Comparison of ENCODE assay signal across 14 mouse cellular contexts in the genomic region with DNA sequence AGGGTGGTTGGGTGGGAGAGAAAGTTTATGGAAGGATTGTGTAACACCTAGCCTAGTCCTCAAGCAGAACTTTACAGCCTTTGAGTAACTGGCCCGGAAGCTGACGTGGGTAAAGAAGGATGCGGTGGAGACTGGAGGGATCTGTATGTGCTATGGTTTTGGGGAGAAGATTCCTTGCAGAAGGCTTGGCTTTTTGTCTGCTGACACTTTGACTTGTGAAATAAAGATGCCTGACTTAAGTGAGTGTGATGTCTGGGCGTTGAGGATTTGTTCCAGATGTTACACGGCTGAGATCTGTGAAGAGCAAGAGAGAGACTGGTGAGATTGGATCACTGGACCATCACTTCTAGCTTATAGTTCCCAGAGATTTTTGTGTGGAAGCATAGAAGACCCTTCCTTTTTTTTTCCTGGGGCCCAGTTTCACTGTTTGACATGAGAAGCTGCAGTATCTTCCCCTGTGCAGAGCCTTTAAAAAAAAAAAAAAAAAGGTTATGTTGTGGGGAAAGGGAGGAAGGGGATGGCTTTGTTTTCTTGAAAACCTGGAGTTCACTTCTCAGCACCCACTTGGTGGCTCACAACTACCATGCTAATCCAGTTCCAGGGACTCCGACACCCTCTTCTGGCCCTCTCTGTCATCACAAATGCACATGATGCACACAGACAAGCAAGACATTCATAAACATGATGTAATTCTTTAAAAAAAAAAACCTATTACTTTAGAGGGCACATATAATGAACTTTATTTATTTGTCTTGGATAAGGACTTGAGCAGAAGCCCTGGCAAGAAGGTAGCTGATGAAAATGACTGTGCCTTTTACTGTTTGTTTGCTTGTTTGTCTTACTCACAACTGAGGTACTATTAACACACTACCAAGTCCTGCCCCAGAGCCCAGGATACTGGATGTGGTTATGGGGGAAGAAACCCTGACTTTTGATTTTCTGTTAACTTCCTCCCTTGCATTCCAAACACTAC. TPM values are rescaled to one million over a fixed set of nuclear protein-coding genes. Genes with fewer than 3 reads are reported as not detected.
DNase-seq lines count a peak whose midpoint lies in the region; ATAC-seq and TF ChIP-seq lines count a peak whose summit lies in the region.
"Had no signal": no experiment of that assay in that cellular context is flagged by ENCODE, and none has a peak within 500 bp of the region (broad histone marks: within the 10 kb centered on the region; RNA-seq: fewer than 3 reads in every experiment).

No protein-coding gene starts in this region.

- H3K27ac ChIP-seq in spleen, adult 2 months (ENCODE audit: insufficient read depth, low read length), result peak overlapping the region; percentile 16; the same call in 1 of the 2 replicates
- H3K27ac ChIP-seq in limb, embryonic 13.5 days, result peak overlapping the region; percentile 33; the same call in 1 of the 2 replicates
- H3K27ac ChIP-seq in left cerebral cortex, adult 2 months, result no peak overlapping the region
- H3K27ac ChIP-seq: heart, embryonic 13.5 days had no signal

- intact Hi-C loops in left cerebral cortex, adult 2 months (cut with DNase I), result no loop called here

- no peak for TF ChIP-seq POLR2A in spleen, adult 2 months (IDR thresholded peaks at IDR 0.05; ENCODE audit: low read depth, low read length)
- TF ChIP-seq POLR2A in lung, adult 2 months (IDR thresholded peaks at IDR 0.05; ENCODE audit: borderline replicate concordance, extremely low read depth, low read depth, low read length), result no peak

- no peak overlapping the region for H3K4me3 ChIP-seq in spleen, adult 2 months (ENCODE audit: extremely low read depth, insufficient read depth, insufficient read length)
- no peak overlapping the region for H3K4me3 ChIP-seq in limb, embryonic 13.5 days
- H3K4me3 ChIP-seq in lung, adult 2 months (replicated peaks; ENCODE audit: extremely low read depth, low read depth, low read length), result no peak overlapping the region
- no peak overlapping the region for H3K4me3 ChIP-seq in left cerebral cortex, adult 2 months
- H3K4me3 ChIP-seq: erythroblast, embryonic 14.5 days; heart, embryonic 13.5 days had no signal

- H3K27me3 ChIP-seq in spleen, adult 2 months (ENCODE audit: control insufficient read depth, insufficient read depth, low read length), result no peaks in the 10 kb centered on the region
- no peaks in the 10 kb centered on the region for H3K27me3 ChIP-seq in limb, embryonic 13.5 days
- no peaks in the 10 kb centered on the region for H3K27me3 ChIP-seq in splenic B cell, adult 2 months (ENCODE audit: control insufficient read depth, insufficient read depth, low read length, poor library complexity, severe bottlenecking)
- H3K27me3 ChIP-seq: heart, embryonic 13.5 days had no signal

- ATAC-seq in limb, embryonic 13.5 days (ENCODE audit: low FRiP score, low read depth), result peak; percentile 51; the same call in 1 of the 2 replicates
- ATAC-seq: inflammation-experienced regulatory T-cells, adult 6 months had no signal

- no peaks in the 10 kb centered on the region for H3K36me3 ChIP-seq in spleen, adult 2 months (ENCODE audit: control insufficient read depth, insufficient read depth, low read length)
- H3K36me3 ChIP-seq in limb, embryonic 13.5 days, result no peaks in the 10 kb centered on the region
- H3K36me3 ChIP-seq in splenic B cell, adult 2 months (ENCODE audit: control insufficient read depth, insufficient read depth, low read length, poor library complexity, severe bottlenecking), result no peaks in the 10 kb centered on the region; the same call in 1 of the 2 replicates
- H3K36me3 ChIP-seq: heart, embryonic 13.5 days had no signal

- H3K9ac ChIP-seq in limb, embryonic 13.5 days, result no peak overlapping the region
- H3K9ac ChIP-seq: heart, embryonic 13.5 days had no signal

- no peak overlapping the region for H3K4me2 ChIP-seq in limb, embryonic 13.5 days (replicated peaks)
- H3K4me2 ChIP-seq: heart, embryonic 13.5 days had no signal

- no peak for DNase-seq in spleen, adult 2 months (ENCODE audit: low read depth in 1 of 2, low spot score in 2 of 2)
- DNase-seq in spleen, postnatal 36 days (ENCODE audit: low spot score in 2 of 2), result no peak
- DNase-seq in lung, adult 2 months, result peak; percentile 28
- peak; percentile 51 for DNase-seq in splenic B cell, adult 2 months (ENCODE audit: low read depth, low spot score)
- DNase-seq in left cerebral cortex, adult 2 months (ENCODE audit: extremely low spot score in 1 of 2, low spot score in 2 of 2), result no peak
- no peak for DNase-seq in adrenal gland, adult 18-20 months (ENCODE audit: low spot score in 2 of 2)
- DNase-seq: cerebellum, postnatal 25 days; left cerebral cortex, postnatal 4 days; spleen, adult 18-20 months; thymus, postnatal 14 days had no signal

- TF ChIP-seq CTCF in spleen, adult 2 months (IDR thresholded peaks at IDR 0.05; ENCODE audit: extremely low read depth, insufficient read depth, insufficient read length, insufficient replicate concordance), result no peak
- no peak for TF ChIP-seq CTCF in lung, adult 2 months (IDR thresholded peaks at IDR 0.05; ENCODE audit: insufficient read depth, low read length)
- TF ChIP-seq CTCF in left cerebral cortex, adult 2 months (IDR thresholded peaks at IDR 0.05), result no peak

- peaks cover 24% of the 10 kb centered on the region for H3K4me1 ChIP-seq in spleen, adult 2 months (ENCODE audit: control insufficient read depth, insufficient read depth, insufficient read length)
- no peaks in the 10 kb centered on the region for H3K4me1 ChIP-seq in limb, embryonic 13.5 days
- H3K4me1 ChIP-seq in lung, adult 2 months (ENCODE audit: control insufficient read depth, insufficient read depth, low read length), result peaks cover 14% of the 10 kb centered on the region

- H3K9me3 ChIP-seq in limb, embryonic 13.5 days, result no peaks in the 10 kb centered on the region
- H3K9me3 ChIP-seq: heart, embryonic 13.5 days had no signal

- 90% methylated on average over 6 of the region's 6 CpGs for WGBS in spleen, adult 2 months
- WGBS in limb, embryonic 13.5 days, result 38% methylated on average over 6 of the region's 6 CpGs
- 75% methylated on average over 6 of the region's 6 CpGs for WGBS in lung, adult 2 months

RNA-seq across cellular contexts. Expression of a gene that starts 16.4 kb away (rescaled TPM):
- 22.2 and 25.9 TPM in 2 replicates for polyA plus RNA-seq in spleen, adult 2 months (2012; rRNA removed)
- 7.5 and 9.8 TPM in 2 replicates for polyA plus RNA-seq in limb, embryonic 13.5 days (2015; fragmentation: Nextera tagmentation; extraction: Ambion mirVana)
- 9.0 and 16.5 TPM in 2 replicates for polyA plus RNA-seq in lung, adult 2 months (2012; rRNA removed)
- 10 to 100 TPM; 58.8 to 63.3 TPM for total RNA-seq in left cerebral cortex, adult 2 months (2021)
- 10 to 100 TPM; 15.9 to 18.9 TPM for total RNA-seq in adrenal gland, adult 18-20 months (2021)

RNA-seq across cellular contexts. Expression of a gene that starts 57.2 kb away (rescaled TPM):
- polyA plus RNA-seq in spleen, adult 2 months (2012; rRNA removed), result 33.1 and 38.4 TPM in 2 replicates
- polyA plus RNA-seq in limb, embryonic 13.5 days (2015; fragmentation: Nextera tagmentation; extraction: Ambion mirVana), result 320 and 323 TPM in 2 replicates
- 74.4 and 109 TPM in 2 replicates for polyA plus RNA-seq in lung, adult 2 months (2012; rRNA removed)
- 100 to 1,000 TPM; 232 to 250 TPM for total RNA-seq in left cerebral cortex, adult 2 months (2021)
- total RNA-seq in adrenal gland, adult 18-20 months (2021), result 100 to 1,000 TPM; 218 to 290 TPM

Comparison
In these comparisons a context has a peak if more than half of its experiments do, and no peak if none do; other contexts are left out.
1. DNase-seq: peak in lung, adult 2 months (single experiment) and splenic B cell, adult 2 months (single experiment); none in spleen, adult 2 months (0 of 2), spleen, postnatal 36 days (0 of 2), left cerebral cortex, adult 2 months (0 of 2) and adrenal gland, adult 18-20 months (0 of 2).